Mouse (Mus musculus): Measurements from ENCODE around the gene Grb10. TPM values are rescaled to one million over a fixed set of nuclear protein-coding genes. Genes with fewer than 3 reads are reported as not detected.

Grb10 gene
- polyA plus RNA-seq, 1 experiment from 2014 or later: 52.8 TPM

GRCm38 (mm10) chr11:12041787-12042186, 3.3 kb upstream of the Grb10 start:
- no peak for TF ChIP-seq CTCF (IDR thresholded peaks at IDR 0.05)
- in situ Hi-C loops (cut with MboI; ENCODE audit: low pct_unique_long_range_greater_than_20kb): no loop called here
- CTCF ChIA-PET: interaction anchor here (1.1 kb wide), 1 partner anchor 268 kb away, joined by 3 read pairs; no protein-coding TSS in a partner anchor
- ATAC-seq: no peak
- peaks cover 3% of the 10 kb centered on the region for H3K27me3 ChIP-seq
- no peak for DNase-seq (ENCODE audit: low read depth, low spot score)
- POLR2A ChIA-PET: no interaction called here

DNA sequence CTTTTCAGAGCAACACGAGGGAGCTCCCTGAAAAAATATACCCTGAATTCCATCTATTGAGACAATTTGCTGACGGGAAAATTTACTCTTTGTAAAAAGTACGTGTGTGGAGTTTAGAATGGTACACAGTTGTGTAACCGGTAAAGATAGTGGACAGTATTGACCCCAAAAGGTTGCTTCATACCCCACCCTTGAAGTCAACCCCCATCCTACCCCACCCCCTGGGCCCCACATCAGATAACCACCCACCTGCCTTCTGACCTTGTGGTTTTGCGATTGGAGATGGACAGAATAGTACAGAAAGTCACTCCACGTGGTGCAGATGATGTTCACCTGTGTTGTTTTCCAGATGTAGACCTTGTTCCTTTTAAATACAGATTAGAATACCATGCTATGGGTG, 2.9 kb upstream of the Grb10 start:
- CTCF ChIA-PET: interaction anchor here (1.1 to 1.3 kb wide), 2 partner anchors 126 to 268 kb away, joined by 3 to 4 read pairs; no protein-coding TSS in a partner anchor

GRCm38 (mm10) chr11:12040391-12040790, 1.9 kb upstream of the Grb10 start:
- in situ Hi-C loops (cut with MboI; ENCODE audit: low pct_unique_long_range_greater_than_20kb): no loop called here
- peaks cover 3% of the 10 kb centered on the region for H3K27me3 ChIP-seq
- no peak for ATAC-seq
- TF ChIP-seq CTCF (IDR thresholded peaks at IDR 0.05): no peak
- DNase-seq (ENCODE audit: low read depth, low spot score): no peak
- ChIA-PET POLR2A (no interaction called here), CTCF (interaction anchor here (1.3 kb wide), 1 partner anchor 127 kb away, joined by 4 read pairs; no protein-coding TSS in a partner anchor)

More for the DNA sequence above, 2.9 kb upstream of the Grb10 start:
- in situ Hi-C loops (cut with MboI; ENCODE audit: low pct_unique_long_range_greater_than_20kb): no loop called here
- DNase-seq (ENCODE audit: low read depth, low spot score): no peak
- TF ChIP-seq CTCF (IDR thresholded peaks at IDR 0.05): no peak
- peaks cover 3% of the 10 kb centered on the region for H3K27me3 ChIP-seq
- ATAC-seq: no peak
- POLR2A ChIA-PET: no interaction called here

DNA sequence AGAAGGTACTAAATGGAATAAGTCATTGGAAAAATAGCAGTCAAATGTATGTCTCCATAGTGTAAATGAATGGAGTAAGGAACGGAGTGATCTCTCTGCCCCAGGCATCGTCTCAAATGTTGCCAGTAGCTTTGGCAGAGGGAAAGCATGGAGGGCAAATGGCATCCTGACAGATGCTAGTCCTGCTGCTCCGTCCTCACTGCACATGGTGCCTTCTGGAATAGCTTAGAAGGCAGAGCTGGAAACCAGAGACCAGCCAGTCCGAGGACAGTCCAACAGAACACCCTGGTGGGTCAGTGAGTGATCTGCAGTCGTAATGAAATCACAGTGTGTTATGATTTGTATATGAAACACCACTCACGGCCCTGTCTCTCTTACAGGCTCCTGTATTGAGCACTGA, 1.3 kb upstream of the Grb10 start:
- in situ Hi-C loops (cut with MboI; ENCODE audit: low pct_unique_long_range_greater_than_20kb): no loop called here

GRCm38 (mm10) chr11:12039098-12039497, 615 bp upstream of the Grb10 start:
- no peak for ATAC-seq
- no peak for TF ChIP-seq CTCF (IDR thresholded peaks at IDR 0.05)
- in situ Hi-C loops (cut with MboI; ENCODE audit: low pct_unique_long_range_greater_than_20kb): no loop called here
- H3K27me3 ChIP-seq: peaks cover 3% of the 10 kb centered on the region
- DNase-seq (ENCODE audit: low read depth, low spot score): no peak
- POLR2A ChIA-PET: no interaction called here
- CTCF ChIA-PET: no interaction called here

More for the DNA sequence above, 1.3 kb upstream of the Grb10 start:
- no peak for DNase-seq (ENCODE audit: low read depth, low spot score)
- peaks cover 3% of the 10 kb centered on the region for H3K27me3 ChIP-seq
- no peak for TF ChIP-seq CTCF (IDR thresholded peaks at IDR 0.05)
- no peak for ATAC-seq
- POLR2A ChIA-PET: no interaction called here
- CTCF ChIA-PET: no interaction called here

DNA sequence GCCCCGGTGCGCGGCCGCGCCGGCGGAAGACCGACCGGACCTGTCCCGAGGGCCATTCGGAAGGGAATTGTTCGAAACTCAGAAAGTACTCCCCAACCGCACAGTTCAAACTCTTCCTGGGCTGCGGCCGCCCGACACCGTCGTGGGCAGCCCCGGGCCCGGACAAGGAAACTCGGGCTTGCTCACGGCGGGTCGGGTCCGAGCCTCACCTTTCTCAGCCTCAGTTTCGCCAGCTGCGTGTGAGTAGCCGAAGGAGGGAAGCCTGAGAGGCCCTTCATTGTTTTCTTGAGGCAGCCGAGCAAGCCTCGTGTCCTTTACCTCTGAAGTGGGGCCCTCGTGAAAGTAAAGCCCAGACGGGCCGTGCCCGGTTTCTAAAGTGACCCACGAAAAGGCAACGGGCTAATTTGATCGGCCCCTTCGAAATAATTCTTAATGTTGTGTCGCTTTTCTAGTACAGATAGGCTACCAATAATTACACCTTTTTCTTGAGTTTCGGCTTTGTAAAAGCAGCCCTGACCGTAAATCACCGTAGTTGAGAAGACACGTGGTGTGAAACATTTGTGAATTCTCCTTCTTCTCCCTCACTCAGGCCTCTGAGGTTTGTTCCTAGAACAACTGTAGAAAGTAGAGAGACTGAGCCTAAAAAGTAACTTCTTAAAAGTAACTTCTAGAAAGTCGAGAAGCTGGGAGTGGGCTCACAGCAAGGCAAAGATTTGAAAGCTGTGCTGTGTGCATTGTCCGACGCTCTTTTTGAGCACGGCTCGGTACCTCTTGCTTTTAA, 604 bp downstream of the Grb10 start:
- no peak for TF ChIP-seq CTCF (IDR thresholded peaks at IDR 0.05)
- ChIA-PET POLR2A (no interaction called here), CTCF (no interaction called here)
- peaks cover 3% of the 10 kb centered on the region for H3K27me3 ChIP-seq
- ATAC-seq (no peak), DNase-seq (ENCODE audit: low read depth, low spot score) (no peak)
- in situ Hi-C loops (cut with MboI; ENCODE audit: low pct_unique_long_range_greater_than_20kb): no loop called here

DNA sequence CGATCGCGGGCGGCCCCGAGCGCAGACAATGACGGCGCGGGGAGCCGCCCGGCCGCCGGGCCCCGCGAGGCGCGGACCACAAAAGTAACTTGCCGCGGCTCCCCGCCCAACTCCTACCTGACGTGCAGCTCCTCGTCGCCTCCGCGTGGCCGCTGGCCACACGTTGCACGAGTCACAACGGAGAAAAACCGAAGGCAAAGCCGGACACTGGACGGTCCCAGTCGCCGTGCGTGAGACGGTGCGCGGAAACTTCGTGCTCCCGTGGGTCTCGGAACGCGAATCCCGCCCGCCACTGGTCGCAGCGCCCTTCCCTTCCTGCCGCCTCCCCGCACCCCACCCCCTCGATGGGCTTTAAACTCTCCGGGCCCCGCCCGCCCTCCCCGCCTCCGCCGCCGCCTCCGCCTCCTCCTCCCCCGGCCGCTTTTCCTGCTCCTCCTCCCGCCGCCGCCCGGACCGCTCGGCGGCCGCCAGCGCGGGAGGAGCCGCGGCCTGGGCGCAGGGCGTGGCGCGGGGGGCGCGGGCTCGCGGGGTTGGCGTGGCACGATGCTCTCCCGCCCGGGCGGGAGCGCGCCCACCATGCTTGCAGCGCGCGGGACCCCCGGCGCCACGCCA, 1.3 kb downstream of the Grb10 start:
- peak; percentile 50 for TF ChIP-seq CTCF (IDR thresholded peaks at IDR 0.05)
- CTCF ChIA-PET: no interaction called here
- POLR2A ChIA-PET: no interaction called here
- in situ Hi-C loops (cut with MboI; ENCODE audit: low pct_unique_long_range_greater_than_20kb): no loop called here
- ATAC-seq (peak; percentile 74), DNase-seq (ENCODE audit: low read depth, low spot score) (no peak)
- H3K27me3 ChIP-seq: peaks cover 3% of the 10 kb centered on the region

- TF ChIP-seq CTCF (IDR thresholded peaks at IDR 0.05): no peak
- DNase-seq (ENCODE audit: low read depth, low spot score) (no peak), ATAC-seq (peak; percentile 32)
- ChIA-PET POLR2A (no interaction called here), CTCF (no interaction called here)
- in situ Hi-C loops (cut with MboI; ENCODE audit: low pct_unique_long_range_greater_than_20kb): no loop called here
- H3K27me3 ChIP-seq: peaks cover 3% of the 10 kb centered on the region
Measured at GRCm38 (mm10) chr11:12035916-12036910, 2.3 kb downstream of the Grb10 start.

DNA sequence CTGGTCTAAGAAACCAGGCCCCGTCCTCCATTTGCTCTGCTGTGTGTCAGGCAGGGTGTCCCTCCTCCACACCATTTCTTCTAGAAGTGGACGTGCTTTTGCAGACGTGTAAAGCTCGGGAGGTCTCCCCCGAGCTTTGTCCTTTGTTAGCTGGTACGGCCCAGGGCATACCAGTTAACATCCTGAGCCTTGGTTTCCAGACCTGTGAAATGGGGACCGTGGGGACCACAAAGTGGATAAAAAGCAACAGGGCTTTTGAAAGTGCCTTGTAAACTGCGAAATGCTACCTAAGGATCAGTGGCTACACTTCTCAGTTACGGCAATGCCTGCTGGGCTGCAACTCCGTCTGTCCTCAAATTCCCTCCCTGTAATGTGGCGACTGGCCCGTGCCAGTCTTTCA, 3.2 kb downstream of the Grb10 start:
- ChIA-PET POLR2A (no interaction called here), CTCF (no interaction called here)
- DNase-seq (ENCODE audit: low read depth, low spot score) (no peak), ATAC-seq (no peak)
- no peak for TF ChIP-seq CTCF (IDR thresholded peaks at IDR 0.05)
- H3K27me3 ChIP-seq: peaks cover 3% of the 10 kb centered on the region
- in situ Hi-C loops (cut with MboI; ENCODE audit: low pct_unique_long_range_greater_than_20kb): no loop called here

- TF ChIP-seq CTCF (IDR thresholded peaks at IDR 0.05): no peak
- peaks cover 3% of the 10 kb centered on the region for H3K27me3 ChIP-seq
- POLR2A ChIA-PET: interaction anchor here (0.7 kb wide), 1 partner anchor 37 kb away, joined by 4 read pairs; no protein-coding TSS in a partner anchor
- CTCF ChIA-PET: interaction anchor here (1.2 kb wide), 1 partner anchor 215 kb away, joined by 4 read pairs; no protein-coding TSS in a partner anchor
- DNase-seq (ENCODE audit: low read depth, low spot score) (no peak), ATAC-seq (no peak)
- in situ Hi-C loops (cut with MboI; ENCODE audit: low pct_unique_long_range_greater_than_20kb): no loop called here
Measured at GRCm38 (mm10) chr11:12034781-12035180, 3.7 kb downstream of the Grb10 start.

All from Patski (cell line).